Mouse (Mus musculus): ENCODE measurements around the gene Mogs.
A peak's percentile ranks its signal among the peaks of the same experiment; 100 is the strongest.

The Mogs gene

GRCm38 (mm10) chr6:83095968-83096367, 19.3 kb upstream of the Mogs start:
- DNase-seq (ENCODE audit: low spot score in 2 of 2): no peak

- DNase-seq (ENCODE audit: low spot score in 2 of 2): no peak
Observed at GRCm38 (mm10) chr6:83098411-83098810, 16.9 kb upstream of the Mogs start.

DNA sequence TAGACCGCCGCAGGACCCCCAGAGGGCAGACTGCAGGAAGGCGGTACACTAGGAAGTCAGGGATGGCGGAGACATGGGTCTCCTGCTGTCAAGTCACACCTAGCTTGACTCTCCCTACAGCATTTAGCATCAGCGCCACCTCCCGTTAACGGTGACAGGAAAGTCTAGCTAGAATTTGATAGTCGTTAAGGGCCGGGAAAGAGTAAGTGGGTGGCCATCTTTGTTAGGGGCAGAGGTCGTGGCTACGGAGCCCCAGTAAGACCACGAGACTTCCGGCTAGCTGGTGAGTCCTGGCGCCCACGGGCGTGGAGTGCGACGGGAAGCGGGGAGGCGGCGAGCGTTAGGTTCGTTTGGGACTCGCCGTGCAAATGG, 14.0 kb upstream of the Mogs start, which contains the start of the genes Ccdc142 and Gm42688:
Gene Ccdc142 (plus strand): TSS at position 286 of the 372 bp plus-strand sequence.
Gene Gm42688 (plus strand): TSS at position 302 of the 372 bp plus-strand sequence.
- DNase-seq (ENCODE audit: low spot score in 2 of 2): peak; percentile 92 to 95

DNA sequence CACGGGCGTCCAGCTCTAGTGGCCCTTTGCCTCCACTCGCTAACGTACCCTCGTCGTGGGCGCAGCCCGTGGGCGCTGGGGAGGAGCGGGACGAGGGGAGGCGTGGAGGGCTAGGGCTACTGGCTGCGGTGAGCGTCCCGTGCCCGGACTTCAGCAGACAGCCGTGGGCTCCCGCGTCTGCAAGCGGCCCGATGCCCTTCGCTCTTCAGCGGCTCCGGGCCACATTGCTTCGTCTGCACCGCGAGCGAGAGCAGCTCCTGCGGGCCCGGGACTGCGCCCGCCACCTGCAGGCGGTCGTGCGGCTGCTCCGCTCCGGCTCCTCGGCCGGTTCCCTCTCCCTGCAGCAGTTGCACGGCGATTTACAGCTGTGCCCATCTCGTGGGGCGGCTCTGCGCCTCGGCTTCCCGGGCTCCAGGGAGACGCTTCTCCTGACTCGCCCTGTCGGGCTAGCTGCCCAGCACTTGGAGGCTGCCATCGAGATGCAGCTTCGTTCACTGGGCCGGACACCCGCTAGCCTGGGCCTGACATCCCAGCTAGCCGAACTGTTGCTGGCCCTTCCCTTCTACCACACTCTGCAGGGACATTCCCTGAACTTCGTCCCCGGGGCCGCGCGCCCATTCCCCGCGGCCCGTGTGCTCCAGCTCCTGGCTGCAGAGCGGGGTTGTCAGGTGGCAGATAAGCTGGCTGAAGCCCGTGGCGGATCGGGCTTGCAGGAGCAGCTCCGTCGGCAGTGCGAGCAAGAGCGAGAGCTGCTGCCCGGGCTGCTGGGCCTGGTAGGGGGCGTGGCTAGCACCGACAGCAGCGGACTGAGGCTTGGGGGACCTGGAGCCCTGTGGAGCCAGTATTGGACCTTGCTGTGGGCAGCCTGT, 13.4 kb upstream of the Mogs start:
- DNase-seq (ENCODE audit: low spot score in 2 of 2): peak; percentile 69 to 71

DNA sequence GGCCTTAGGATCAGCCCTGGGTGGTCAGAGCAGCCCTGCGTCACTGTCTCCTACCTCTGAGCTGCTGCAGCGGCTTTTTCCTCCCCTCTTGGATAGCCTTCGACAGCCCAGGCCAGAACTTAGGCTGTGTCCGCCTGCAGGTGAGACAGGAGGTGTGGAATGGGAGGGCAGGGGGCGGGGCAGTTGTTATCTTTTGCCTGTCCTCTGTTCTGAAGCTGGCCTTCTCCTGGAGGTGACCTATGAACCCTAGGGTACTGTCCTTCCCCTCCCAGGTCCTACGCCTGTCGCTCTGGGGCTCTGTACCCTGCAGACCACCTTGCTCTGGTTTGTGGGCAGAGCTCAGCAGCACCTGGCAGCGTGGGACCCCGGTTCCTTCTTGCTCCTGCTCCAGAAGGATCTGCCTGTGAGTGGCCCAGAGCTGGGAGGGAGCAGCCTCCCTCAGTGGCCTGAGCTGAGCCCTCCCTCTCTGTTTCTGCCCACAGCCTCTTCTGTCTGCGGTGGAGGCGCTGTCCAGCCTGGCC, 12.1 kb upstream of the Mogs start:
- peak in 1 of 2 experiments; percentile 56 for DNase-seq (ENCODE audit: low spot score in 2 of 2)

DNA sequence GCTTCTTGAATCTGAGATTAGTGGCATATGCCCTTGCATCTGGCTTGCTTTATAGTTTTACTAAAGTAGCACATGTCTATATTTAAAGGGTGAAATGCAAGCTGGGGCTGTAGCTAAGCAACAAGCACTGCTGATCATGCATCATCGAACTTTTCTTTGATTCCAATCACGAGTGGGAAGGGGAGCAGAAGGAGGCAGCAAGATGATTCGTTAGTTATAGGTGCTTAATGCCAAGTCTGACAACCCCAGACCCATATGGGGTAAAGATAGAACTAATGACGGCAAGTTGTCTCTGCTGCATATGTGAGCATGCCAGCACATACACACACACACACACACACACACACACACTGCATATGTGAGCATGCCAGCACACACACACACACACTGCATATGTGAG, 11.1 kb upstream of the Mogs start:
- peak; percentile 60 to 84 for DNase-seq (ENCODE audit: low spot score in 2 of 2)

DNA sequence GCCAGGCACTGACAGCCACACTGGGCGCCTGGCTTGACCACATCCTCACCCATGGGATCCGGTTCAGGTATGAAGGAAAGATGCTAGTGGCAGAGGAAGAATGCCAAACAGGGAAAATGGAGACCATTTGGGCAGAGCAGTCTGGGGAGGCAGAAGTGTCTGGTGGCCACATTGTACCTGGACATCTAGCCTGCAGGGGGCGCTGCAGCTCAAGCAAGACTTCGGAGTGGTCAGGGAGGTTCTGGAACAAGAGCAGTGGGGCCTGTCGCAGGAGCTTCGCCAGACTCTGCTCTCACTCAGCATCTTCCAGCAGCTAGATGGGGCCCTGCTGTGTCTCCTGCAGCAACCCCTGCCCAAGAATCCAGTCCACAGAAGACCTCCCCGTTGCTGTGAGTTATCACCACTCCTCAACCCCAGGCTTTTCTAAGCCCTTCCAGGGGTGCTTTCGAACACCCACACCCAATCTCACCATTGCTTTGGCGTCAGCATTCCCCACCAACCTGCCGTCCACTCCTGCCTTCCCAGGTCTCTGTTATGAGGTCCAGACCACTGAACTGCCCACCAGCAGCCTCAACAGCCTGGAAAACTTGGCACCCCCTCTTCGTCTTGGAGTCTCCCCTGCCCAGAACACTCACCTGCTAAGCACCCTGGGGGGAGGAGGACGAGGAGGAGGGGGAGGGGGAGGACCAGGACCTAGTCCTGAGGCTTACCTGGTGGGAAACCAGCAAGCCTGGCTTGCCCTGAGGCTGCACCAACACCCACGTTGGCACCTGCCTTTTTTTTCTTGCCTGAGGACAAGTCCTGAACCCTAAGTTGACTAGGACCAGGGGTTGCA, 7.5 kb upstream of the Mogs start:
- peak; percentile 75 to 76 for DNase-seq (ENCODE audit: low spot score in 2 of 2)

DNA sequence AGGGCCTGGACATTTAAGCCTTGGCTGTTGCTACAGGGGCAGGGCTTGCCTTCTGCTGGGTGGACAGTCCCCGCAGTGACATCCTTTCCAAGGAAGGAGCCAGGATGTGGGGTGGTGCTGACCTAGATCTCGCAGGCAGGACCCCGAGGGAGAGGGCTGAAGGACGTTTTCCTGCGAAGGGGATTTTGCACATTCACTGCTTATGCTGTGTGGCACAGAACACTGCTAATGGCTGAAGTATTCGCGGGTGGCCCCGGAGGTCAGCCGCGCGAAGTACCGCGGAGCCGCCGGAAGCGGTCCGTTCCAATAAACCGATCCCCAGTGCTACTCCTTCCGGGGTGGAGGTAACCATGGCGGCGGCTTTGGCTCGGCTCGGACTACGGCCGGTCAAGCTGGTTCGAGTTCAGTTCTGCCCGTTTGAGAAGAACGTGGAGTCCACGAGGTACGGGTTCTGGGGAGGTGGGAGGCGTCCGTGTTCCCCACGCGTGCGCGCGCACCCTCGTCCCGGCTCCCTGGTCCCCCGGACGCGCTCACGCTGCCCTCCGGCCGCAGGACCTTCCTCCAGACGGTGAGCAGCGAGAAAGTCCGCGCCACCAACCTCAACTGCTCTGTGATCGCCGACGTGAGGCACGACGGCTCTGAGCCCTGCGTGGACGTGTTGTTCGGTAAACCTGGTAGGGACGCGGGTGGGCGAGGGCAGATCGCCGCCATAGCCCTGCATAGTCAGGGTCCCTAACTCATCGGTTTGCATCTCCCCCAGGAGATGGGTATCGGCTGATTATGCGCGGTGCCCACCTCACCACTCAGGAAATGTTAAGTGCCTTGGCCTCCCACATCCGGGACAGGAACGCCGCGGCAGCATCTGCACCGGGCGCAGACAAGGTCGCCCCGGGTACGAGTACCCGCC, 6.3 kb upstream of the Mogs start, which contains the start of gene Mrpl53:
Gene Mrpl53 (plus strand): TSS at position 279 of the 907 bp plus-strand sequence.
- peak; percentile 87 for DNase-seq (ENCODE audit: low spot score in 2 of 2)

DNA sequence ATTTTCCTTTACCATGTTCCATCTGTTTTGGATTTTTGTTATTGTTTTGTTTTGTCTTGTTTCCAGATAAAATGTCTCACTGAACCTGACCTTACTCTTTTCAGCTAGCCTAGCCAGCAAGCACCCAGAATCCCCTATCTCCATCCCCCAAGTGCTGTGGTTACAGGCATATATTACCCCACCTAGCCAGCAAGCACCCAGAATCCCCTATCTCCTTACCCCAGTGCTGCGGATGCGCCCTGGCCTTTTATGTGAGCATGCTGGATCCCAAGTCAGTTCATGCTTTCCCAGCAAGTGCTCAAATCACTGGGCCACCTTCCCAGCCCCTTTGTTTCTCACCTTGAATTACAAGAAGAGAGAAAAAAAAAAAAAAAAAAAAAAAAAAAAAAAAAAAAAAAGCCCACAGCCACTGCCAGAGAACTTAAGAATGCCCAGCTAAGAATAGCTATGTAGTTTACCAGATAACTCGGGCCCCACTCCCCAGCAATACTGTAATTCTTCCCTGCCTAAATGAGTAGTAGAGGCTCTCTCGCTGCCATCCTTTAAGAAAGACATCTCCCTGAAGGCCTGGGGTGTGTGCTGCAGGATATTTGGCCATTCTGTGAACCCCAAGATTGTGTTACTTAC, 3.7 kb upstream of the Mogs start:
- peak in 1 of 2 experiments; percentile 27 for DNase-seq (ENCODE audit: low spot score in 2 of 2)

GRCm38 (mm10) chr6:83115682-83116372, 531 bp downstream of the Mogs start:
- peak in 1 of 2 experiments; percentile 57 for DNase-seq (ENCODE audit: low spot score in 2 of 2)

DNA sequence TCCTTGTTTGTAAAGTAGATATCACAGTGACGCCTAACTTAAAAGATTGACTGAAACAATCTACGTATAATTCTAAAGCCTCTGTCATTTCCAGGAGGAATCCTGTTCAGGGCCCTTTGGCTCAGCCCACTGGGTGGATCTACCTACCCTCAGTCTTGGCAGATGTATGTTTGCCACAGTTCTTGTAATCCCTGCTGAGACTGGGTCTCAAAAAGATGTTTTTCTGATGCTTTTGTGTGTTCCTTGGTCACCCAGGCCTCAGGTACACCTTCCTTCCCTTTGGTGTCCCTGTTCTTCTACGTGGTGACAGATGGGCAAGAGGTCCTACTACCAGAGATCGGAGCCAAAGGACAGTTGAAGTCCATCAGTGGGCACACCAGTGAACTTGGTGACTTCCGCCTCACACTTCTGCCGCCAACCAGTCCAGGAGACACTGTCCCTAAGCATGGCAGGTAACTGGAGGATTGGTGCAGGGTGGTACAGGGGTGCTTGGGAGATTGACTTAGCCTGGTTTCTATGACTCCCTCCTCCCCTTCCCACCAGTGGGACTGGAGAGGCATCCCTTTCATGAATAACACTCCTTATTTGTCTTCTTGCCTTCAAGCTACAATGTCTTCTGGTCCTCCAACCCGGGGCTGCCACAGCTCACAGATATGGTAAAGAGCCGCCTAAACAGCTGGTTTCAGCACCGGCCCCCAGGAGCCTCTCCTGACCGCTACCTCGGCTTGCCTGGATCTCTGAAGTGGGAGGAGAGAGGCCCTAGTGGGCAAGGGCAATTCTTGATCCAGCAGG, 1.3 kb downstream of the Mogs start:
- DNase-seq (ENCODE audit: low spot score in 2 of 2): peak in 1 of 2 experiments; percentile 34

DNA sequence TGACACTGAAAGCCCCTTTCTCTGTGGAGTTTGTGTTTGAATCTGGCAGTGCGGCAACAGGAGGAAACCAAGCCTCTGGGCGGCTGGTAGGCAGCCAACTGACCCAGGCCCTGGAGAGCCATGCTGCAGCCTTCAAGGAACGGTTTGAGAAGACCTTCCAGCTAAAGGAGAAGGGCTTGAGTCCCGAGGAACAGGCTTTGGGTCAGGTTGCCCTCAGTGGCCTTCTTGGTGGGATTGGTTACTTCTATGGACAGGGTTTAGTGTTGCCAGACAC, 1.8 kb downstream of the Mogs start:
- DNase-seq (ENCODE audit: low spot score in 2 of 2): peak in 1 of 2 experiments; percentile 35

DNA sequence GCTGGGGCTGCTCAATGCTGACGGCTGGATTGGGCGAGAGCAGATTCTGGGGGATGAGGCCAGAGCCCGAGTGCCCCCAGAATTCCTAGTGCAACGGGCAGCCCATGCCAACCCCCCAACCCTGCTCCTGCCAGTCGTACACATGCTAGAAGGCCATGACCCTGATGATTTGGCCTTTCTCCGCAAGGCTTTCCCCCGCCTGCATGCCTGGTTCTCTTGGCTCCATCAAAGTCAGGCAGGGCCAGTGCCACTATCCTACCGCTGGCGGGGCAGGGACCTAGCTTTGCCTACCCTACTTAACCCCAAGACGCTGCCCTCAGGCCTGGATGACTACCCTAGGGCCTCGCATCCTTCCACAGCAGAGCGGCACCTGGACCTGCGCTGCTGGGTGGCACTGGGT, 2.3 kb downstream of the Mogs start:
- no peak for DNase-seq (ENCODE audit: low spot score in 2 of 2)

- DNase-seq (ENCODE audit: low spot score in 2 of 2): peak in 1 of 2 experiments; percentile 48
Observed at GRCm38 (mm10) chr6:83118369-83118768, 3.1 kb downstream of the Mogs start.

DNA sequence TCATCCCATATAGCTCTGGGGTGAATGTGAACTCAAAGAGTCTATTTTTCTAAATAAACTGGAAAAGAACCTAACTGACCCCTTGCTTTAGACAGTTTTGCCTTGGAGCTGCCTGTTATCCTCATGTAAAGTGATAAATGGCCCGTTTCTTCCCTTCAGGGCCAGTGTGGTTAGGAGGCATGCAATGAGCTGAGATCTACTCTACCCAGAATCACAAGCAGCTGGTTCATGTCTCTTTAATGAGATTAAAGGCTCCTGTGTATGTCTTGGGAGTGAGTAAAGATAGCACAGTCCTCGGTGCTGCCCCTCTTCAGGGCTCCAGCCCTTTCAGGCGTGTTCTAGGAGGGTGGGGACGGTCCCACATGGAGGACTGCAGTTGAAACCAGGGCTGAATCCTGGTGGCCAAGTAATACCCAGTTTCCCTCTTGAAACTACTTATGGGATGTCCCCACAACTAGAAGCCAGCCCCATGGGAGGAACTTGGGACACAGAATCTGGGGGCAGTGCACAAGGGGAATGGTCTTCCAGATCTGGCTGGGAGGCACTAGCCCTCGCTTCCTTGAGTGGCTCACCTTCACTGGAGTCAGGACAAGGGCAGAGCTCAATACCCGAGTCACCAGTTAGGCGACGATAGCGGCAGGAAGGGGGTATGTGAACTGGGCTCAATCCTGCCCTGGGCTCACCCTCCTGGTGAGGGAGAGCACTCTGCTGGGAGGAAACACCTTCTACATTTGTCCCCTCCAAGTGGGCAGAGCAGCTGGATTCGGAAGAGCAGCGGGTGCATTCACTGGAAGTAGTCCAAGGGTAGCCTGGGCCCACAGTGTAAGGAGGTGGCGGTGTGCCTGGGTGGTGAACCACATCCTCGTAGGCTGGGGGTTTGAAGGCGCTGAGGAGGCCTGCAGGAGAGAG, 3.8 kb downstream of the Mogs start:
- peak in 1 of 2 experiments; percentile 18 for DNase-seq (ENCODE audit: low spot score in 2 of 2)

- peak in 1 of 2 experiments; percentile 64 for DNase-seq (ENCODE audit: low spot score in 2 of 2)
Observed at GRCm38 (mm10) chr6:83119734-83120051, 4.4 kb downstream of the Mogs start.

GRCm38 (mm10) chr6:83120930-83121862, 5.9 kb downstream of the Mogs start, which contains the start of gene Wbp1:
Wbp1 (minus strand) TSS chr6:83121559.
- peak; percentile 97 to 100 for DNase-seq (ENCODE audit: low spot score in 2 of 2)
